ENCODE assay signal across 9 mouse cellular contexts in genomic region chr15:43758256-43758655, GRCm38 (mm10).
A peak's percentile ranks its signal among the peaks of the same experiment; 100 is the strongest.
DNase-seq lines count a peak whose midpoint lies in the region; ATAC-seq and TF ChIP-seq lines count a peak whose summit lies in the region.
"Had no signal": no experiment of that assay in that cellular context is flagged by ENCODE, and none has a peak within 500 bp of the region (broad histone marks: within the 10 kb centered on the region; RNA-seq: fewer than 3 reads in every experiment).

No protein-coding gene starts in this region.

- no peak for ATAC-seq in lung, postnatal 0 days

- no peaks in the 10 kb centered on the region for H3K36me3 ChIP-seq in lung, postnatal 0 days (ENCODE audit: insufficient read depth, low read length)
- H3K36me3 ChIP-seq: heart, embryonic 13.5 days had no signal

- TF ChIP-seq EP300 in lung, postnatal 0 days (IDR thresholded peaks at IDR 0.05) = no peak

- peak; percentile 65 for TF ChIP-seq CTCF in lung, postnatal 0 days (IDR thresholded peaks at IDR 0.05)

- no peak overlapping the region for H3K9ac ChIP-seq in lung, postnatal 0 days (replicated peaks; ENCODE audit: low read depth)
- H3K9ac ChIP-seq: heart, embryonic 13.5 days had no signal

- peak; percentile 5 to 28 for DNase-seq in heart, postnatal 10 days
- no peak for DNase-seq in heart, postnatal 36 days
- peak; percentile 62 for DNase-seq in lung, postnatal 0 days (ENCODE audit: low spot score)
- DNase-seq in lung, postnatal 25 days (ENCODE audit: low spot score) = no peak
- DNase-seq in ZHBTc4 (ENCODE audit: low read depth, low spot score) = peak; percentile 46
- peak; percentile 39 for DNase-seq in hindlimb bud, embryonic 11.5 days (ENCODE audit: extremely low spot score, low read depth, low spot score)
- DNase-seq in spleen, postnatal 10 days (ENCODE audit: low spot score in 2 of 2) = no peak
- DNase-seq in frontal cortex, postnatal 25 days (ENCODE audit: low spot score in 2 of 2) = no peak

- no peak overlapping the region for H3K4me3 ChIP-seq in lung, postnatal 0 days (ENCODE audit: low read depth, low read length)
- H3K4me3 ChIP-seq: heart, embryonic 13.5 days had no signal

- 15% methylated on average over 3 of the region's 3 CpGs for WGBS in lung, postnatal 0 days

- H3K4me1 ChIP-seq in lung, postnatal 0 days (ENCODE audit: insufficient read depth, low read depth, low read length) = no peaks in the 10 kb centered on the region
- H3K4me1 ChIP-seq: heart, embryonic 13.5 days had no signal

- intact Hi-C loops in heart, postnatal 10 days (cut with DNase I) = loop anchor here (1.0 to 5.0 kb wide), 3 partner anchors 216 to 796 kb away; no protein-coding TSS in a partner anchor
- intact Hi-C loops in heart, postnatal 36 days (cut with DNase I) = loop anchor here (5.0 kb wide), 2 partner anchors 721 to 796 kb away; no protein-coding TSS in a partner anchor

- H3K9me3 ChIP-seq in lung, postnatal 0 days (ENCODE audit: low read length) = no peaks in the 10 kb centered on the region
- H3K9me3 ChIP-seq: heart, embryonic 13.5 days had no signal

- no peak overlapping the region for H3K27ac ChIP-seq in lung, postnatal 0 days (ENCODE audit: low read length)
- H3K27ac ChIP-seq: heart, embryonic 13.5 days had no signal

- H3K4me2 ChIP-seq in lung, postnatal 0 days (replicated peaks; ENCODE audit: low read depth, low read length) = no peak overlapping the region
- H3K4me2 ChIP-seq: heart, embryonic 13.5 days had no signal

- no peaks in the 10 kb centered on the region for H3K27me3 ChIP-seq in lung, postnatal 0 days (replicated peaks; ENCODE audit: insufficient read depth, low read length)
- H3K27me3 ChIP-seq: heart, embryonic 13.5 days had no signal

Comparison
In these comparisons a context has a peak if more than half of its experiments do, and no peak if none do; other contexts are left out.
1. DNase-seq: peak in heart, postnatal 10 days (2 of 2), lung, postnatal 0 days (single experiment), ZHBTc4 (single experiment) and hindlimb bud, embryonic 11.5 days (single experiment); none in heart, postnatal 36 days (0 of 2), lung, postnatal 25 days (single experiment), spleen, postnatal 10 days (0 of 2) and frontal cortex, postnatal 25 days (0 of 2).